Mouse (Mus musculus) E14TG2a.4 (cell line): ENCODE results near the gene Asxl1.
A peak's percentile ranks its signal among the peaks of the same experiment; 100 is the strongest.

Source experiments
- H3K27me3 ChIP-seq: 2 replicates; pipeline ENCODE4 v1.6.1; 2014; ENCODE audit warnings: low read length, control low read depth; ENCODE audit not compliant: insufficient read depth
- H3K36me3 ChIP-seq: 2 replicates; pipeline ENCODE4 v1.6.1; 2014; ENCODE audit warnings: low read length, control low read depth; ENCODE audit not compliant: insufficient read depth
- H3K4me1 ChIP-seq: replicated peaks from 2 replicates; pipeline ENCODE4 v1.6.1; 2014; ENCODE audit warnings: low read depth, low read length, control low read depth
- H3K4me3 ChIP-seq: replicated peaks from 2 replicates; pipeline ENCODE4 v1.5.1; 2014; ENCODE audit warnings: mild to moderate bottlenecking, low read length
- H3K9me3 ChIP-seq: 2 replicates; pipeline ENCODE4 v1.6.1; 2014; ENCODE audit warnings: low read length, control low read depth
- CTCF ChIP-seq: conservative IDR thresholded peaks from 2 replicates; pipeline ENCODE4 v1.5.1; 2014; ENCODE audit warnings: low read length
- NANOG ChIP-seq: IDR thresholded peaks from 2 replicates; pipeline ENCODE4 v1.6.1; 2014; ENCODE audit warnings: borderline replicate concordance, low read length, mixed read lengths
- POU5F1 ChIP-seq: IDR thresholded peaks from 2 replicates; pipeline ENCODE4 v1.6.1; 2014; ENCODE audit warnings: low read length, borderline replicate concordance

The Asxl1 gene

DNA sequence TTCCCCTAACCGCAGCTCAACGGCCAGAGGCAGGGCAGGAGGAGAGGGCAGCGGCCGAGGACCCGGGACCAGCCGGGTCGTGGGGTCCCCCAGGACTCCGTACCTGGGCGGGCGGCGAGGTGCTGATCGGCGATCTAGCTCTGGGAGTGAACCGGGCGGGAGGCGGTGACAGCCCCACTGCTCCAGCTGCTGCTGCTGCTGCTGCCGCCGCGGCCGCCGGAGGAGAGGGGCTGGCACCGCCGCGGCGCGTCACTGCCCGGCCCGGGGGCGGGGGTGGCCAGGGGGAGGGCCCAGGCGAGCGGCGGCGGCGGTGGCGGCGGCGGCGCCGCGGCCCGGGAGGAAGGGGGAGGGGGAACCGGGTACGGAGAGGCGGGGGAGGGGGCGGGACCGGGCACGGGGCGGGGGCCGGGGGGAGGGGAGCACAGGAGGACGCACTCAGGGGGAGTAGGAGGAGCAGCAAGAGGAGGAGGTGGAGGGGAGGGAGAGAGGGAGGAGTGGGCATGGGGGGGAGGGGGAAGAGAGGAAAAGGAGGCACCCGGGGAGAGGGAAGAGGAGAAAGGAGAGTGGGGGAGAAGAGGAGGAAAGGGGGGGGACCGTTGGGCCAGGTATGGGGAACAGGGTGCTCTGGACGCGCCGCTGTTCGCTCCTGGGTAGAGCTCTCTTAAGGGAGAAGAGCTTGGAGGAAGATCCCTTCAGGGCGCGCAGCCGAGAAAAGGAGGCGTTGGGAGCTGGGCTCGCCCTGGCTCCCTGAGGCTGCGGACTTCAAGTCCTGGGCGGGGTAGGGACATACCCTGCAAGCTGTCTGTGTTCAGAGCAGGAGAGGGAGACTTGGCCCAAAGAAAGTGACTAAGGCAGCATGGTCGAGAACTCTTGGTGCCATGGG, 98.9 kb downstream of the Asxl1 start:
- Histone ChIP-seq H3K9me3 (no peaks in the 10 kb centered on the region), H3K27me3 (peaks cover 62% of the 10 kb centered on the region), H3K36me3 (no peaks in the 10 kb centered on the region), H3K4me1 (peaks cover 52% of the 10 kb centered on the region), H3K4me3 (peak overlapping the region; percentile 90)
- TF ChIP-seq NANOG, result no peak
- TF ChIP-seq CTCF, result no peak
- no peak for TF ChIP-seq POU5F1

DNA sequence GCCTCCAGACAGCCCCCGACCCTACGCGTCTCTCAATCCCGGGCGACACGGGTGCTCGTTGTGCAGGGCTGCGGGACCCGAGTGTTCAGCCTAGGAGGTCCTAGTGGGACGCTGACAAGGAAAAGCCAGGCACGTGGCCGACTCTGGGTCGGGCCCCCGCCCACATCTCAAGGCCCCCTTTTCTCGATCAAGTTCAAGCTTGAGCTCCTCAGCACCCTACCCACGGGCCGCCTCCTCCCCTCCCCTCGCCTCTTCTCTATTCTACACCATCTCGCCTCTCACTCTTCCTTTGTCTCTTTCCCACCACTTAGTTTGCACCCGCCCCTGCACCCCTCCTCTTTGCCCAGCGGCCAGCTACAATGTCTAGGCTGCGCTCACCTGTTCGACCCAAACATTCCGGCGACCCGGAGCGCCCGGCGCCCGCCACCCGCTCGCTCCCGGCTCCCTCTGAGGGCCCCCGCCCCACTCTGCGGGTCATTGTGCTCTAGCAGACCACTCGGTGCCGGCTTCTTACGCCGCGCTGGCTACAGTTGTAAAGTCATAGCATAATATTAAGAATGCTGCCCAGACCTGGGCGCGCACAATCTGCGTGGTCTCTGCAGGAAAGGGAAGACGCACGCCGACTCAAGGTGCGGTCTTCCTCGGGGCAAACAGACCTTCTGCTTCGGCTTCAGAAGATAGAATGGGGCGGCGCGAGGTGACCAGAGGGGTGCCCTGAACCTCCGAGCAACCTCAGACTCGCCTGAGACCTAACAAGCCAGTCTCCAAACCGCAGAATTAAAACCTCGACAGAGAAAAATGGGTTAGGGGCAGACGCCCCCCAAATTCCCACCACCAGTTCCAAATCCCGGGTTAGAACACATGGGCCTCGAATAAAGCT, 99.7 kb downstream of the Asxl1 start:
- Histone ChIP-seq H3K27me3 (peaks cover 62% of the 10 kb centered on the region), H3K4me1 (peaks cover 48% of the 10 kb centered on the region), H3K4me3 (peak overlapping the region; percentile 79), H3K36me3 (no peaks in the 10 kb centered on the region), H3K9me3 (no peaks in the 10 kb centered on the region)
- TF ChIP-seq NANOG (no peak), CTCF (no peak), POU5F1 (no peak)

DNA sequence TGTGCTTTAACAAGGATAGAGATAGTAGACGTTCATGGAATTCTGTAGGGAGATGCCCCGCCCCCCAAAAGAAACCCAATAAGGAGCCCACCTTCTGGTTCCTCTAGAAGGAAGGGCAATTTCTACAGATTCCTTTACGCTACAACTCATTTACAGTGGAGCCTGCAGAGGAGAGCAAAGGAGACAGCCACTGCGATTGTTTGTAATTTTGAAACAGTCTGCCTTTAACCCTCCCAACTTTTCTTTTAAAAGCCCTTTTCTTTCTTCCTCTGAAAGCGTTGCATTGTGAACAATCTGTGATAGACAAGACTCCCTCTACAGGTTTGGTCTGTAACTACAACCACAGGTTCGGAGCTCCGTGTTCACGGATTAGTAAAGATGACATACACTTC, 100.4 kb downstream of the Asxl1 start:
- peak overlapping the region; percentile 79 for H3K4me3 ChIP-seq
- no peaks in the 10 kb centered on the region for H3K36me3 ChIP-seq
- H3K27me3 ChIP-seq, result peaks cover 62% of the 10 kb centered on the region
- no peak for TF ChIP-seq NANOG
- TF ChIP-seq POU5F1, result no peak
- TF ChIP-seq CTCF, result peak; percentile 86
- no peaks in the 10 kb centered on the region for H3K9me3 ChIP-seq
- peaks cover 41% of the 10 kb centered on the region for H3K4me1 ChIP-seq

DNA sequence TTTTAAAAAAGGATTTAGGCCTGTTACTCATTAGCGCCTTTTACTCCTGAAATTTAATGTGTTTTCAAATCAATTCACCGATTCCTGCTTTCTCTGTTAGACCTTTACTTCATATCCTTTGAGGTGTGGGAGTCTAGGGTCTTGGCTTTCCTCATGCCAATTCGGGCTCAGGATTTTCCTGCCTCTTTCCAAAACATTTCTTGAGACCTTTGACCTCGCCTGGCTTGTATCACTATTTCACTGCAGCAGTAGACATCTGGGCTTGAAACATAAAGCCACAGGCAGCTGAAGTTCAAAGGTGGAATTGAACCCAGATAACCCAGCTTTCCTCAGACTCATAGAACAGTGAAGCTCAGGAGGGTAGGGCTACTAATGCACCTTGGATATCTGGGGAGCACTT, 100.8 kb downstream of the Asxl1 start:
- H3K36me3 ChIP-seq, result no peaks in the 10 kb centered on the region
- H3K4me3 ChIP-seq, result no peak overlapping the region
- peaks cover 62% of the 10 kb centered on the region for H3K27me3 ChIP-seq
- no peaks in the 10 kb centered on the region for H3K9me3 ChIP-seq
- H3K4me1 ChIP-seq, result peaks cover 37% of the 10 kb centered on the region
- TF ChIP-seq CTCF (no peak), POU5F1 (no peak), NANOG (no peak)

DNA sequence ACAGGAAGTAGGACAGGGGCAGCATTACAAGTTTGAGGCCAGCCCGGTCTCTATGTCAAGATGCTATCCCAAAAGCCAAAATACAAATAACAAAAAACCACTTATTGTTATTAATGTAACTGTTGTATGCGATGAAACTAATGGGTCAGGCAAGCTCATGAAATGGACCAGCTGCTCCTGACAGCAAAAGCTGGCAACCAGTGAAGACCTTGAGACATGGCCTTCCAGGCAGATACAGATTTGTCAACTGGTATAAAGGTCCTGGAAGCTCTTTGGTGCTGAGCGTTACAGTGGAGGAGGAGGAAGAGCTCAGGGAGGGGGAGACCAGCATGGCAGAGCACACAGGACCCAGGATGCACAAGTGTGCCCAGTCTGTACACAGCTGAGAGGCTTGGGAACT, 102.1 kb downstream of the Asxl1 start:
- Histone ChIP-seq H3K9me3 (no peaks in the 10 kb centered on the region), H3K4me1 (peaks cover 24% of the 10 kb centered on the region), H3K27me3 (peaks cover 52% of the 10 kb centered on the region), H3K4me3 (no peak overlapping the region), H3K36me3 (no peaks in the 10 kb centered on the region)
- TF ChIP-seq POU5F1 (no peak), NANOG (no peak), CTCF (no peak)

DNA sequence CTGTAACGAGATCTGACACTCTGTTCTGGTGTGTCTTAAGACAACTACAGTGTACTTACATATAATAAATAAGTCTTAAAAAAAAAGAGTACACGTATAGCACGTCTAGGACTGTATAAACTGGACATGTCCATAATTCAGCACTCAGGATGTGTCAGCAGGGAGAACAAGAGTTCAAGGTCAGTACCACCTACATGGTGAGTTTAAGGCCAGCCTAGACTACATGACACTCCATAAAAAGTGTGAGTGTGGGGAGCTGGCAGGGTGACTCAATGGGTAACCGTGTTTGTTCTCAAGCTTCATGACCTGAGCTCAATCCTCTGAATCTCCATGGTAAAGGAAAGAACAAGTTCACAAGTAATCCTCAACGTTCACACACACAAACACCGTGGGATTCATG, 102.9 kb downstream of the Asxl1 start:
- no peak for TF ChIP-seq CTCF
- no peak for TF ChIP-seq POU5F1
- no peak for TF ChIP-seq NANOG
- Histone ChIP-seq H3K9me3 (no peaks in the 10 kb centered on the region), H3K4me3 (no peak overlapping the region), H3K4me1 (peaks cover 18% of the 10 kb centered on the region), H3K36me3 (no peaks in the 10 kb centered on the region), H3K27me3 (peaks cover 46% of the 10 kb centered on the region)
